Mouse (Mus musculus) induced T-regulatory cell, adult 2 months (primary cell): ENCODE measurements around the gene Cdkn2aipnl.

Experiments used
- DNase-seq: peaks from one replicate; pipeline ENCODE4 v3.0.0-alpha.2; 2012; ENCODE audit warnings: low read depth

Cdkn2aipnl gene

DNA sequence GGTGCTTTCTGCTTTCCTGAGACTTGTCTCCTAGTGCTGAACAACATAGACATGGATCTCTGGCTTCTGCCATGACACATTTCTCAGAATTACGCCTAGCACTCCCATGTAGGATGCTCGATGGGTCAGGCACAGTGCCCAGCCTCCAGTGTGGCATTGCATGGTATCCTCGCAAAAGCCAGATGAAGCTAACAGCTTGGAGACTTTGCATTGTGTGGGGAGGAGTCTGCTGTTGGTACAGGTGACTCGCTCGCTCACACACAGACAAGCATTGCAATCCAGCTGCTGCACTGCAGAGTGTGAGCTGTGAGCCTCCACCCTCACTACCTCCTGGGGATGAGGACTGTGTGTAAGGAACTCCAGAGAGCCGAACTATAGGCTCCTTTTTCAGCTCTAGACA, 21.3 kb upstream of the Cdkn2aipnl start:
- no peak for DNase-seq

DNA sequence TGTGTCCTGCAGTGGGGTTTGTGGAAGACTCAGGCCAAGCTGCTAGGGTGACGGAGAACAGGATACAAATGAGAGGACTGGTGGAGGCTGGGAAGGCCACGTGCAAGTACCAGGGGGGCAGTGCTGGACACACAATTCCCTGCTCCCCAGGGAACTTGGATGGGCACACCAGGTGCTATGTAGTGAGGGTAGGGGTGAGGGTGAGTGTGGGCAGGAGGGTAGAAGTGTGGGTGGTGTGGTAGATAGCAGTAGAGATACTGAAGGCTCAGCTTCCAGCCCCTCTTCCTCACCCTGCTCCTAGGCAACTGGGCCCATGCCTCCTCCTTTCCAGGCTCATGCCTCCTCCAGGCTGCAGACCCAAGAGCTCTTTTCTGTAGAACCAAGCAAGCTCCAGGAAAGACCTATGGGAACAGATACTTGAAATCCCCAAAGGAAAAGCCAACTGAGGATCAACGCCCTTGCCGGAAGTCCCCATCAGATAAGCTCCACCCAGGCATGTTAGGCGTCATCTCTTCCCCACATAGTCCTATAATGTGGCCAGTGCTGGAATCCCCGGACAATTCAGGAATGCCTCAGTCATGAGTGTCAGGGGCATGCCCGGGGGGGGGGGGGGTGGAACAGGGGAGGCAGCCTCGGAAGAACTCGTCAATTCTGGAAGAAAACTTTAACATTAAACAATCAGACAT, 18.2 kb upstream of the Cdkn2aipnl start:
- DNase-seq = peak; percentile 45

DNA sequence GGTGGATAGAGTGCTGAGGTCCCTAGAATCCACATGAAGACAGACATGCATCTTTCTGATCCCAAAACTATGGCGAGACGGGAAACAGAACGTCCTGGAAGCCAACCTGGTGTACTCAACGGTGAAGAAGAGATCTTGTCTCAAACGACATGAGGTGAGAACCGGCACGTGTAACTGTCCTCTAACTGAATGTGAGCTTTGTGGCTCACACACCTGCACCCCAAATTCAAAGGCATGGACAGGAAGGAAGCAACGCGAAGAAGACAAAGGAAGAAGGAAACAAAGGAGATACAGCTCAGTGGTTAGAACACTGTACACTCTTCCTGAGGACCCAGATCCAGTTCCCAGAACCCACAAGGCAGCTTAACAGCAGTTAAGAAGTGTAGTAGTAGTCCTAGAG, 17.5 kb upstream of the Cdkn2aipnl start:
- DNase-seq = peak; percentile 34

DNA sequence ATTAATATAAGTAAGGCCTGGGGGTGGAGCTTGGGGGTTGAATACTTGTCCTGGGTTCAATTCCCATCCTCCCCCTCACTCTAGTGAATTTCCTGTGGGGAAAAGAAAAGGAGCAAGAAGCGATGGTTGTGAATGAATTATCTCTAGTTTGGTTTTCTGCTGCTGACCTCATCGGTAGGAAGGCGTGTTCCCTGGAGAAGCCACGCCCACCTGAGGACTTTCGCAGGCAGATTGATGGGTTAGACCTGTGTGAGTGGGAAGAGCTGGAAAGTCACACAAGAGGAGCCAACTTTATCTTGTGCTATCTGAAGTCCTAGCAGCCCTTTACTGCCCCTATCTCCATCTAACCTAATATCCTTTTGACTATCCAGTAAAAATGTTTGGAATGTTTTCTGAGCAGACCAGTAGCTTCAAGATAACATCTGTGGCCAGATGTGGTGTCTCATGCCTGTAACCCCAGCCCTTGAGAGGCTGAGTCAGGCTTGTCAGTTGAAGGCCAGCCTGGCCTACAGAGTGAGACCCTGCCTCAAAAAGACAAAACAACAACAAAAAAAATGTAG, 15.5 kb upstream of the Cdkn2aipnl start:
- no peak for DNase-seq

DNA sequence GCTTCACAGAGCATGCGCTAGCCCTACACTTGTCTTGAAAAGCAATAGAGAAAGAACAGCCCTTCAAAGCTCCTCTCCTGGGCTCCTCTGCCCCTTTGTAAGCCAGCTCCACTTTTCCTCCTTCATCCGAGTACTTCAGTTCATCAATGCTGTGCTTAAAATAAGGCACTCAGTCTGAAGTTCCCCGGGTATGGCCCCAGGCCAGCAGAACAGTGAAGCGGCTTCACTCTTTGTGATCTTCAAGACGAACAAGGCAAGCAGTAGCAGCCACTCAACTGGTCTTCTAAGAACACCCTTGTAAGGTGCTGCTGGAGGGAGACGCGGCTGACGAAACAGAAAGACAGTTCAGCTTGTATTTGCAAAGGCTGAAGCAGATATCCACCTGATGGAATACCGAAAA, 11.3 kb upstream of the Cdkn2aipnl start:
- no peak for DNase-seq

- DNase-seq = no peak
Measured at GRCm38 (mm10) chr11:51957760-51958159, 9.7 kb upstream of the Cdkn2aipnl start.

- no peak for DNase-seq
Measured at GRCm38 (mm10) chr11:51959511-51959910, 8.0 kb upstream of the Cdkn2aipnl start.

- no peak for DNase-seq
Measured at GRCm38 (mm10) chr11:51960061-51960460, 7.4 kb upstream of the Cdkn2aipnl start.

GRCm38 (mm10) chr11:51960967-51961471, 6.4 kb upstream of the Cdkn2aipnl start:
- no peak for DNase-seq

DNA sequence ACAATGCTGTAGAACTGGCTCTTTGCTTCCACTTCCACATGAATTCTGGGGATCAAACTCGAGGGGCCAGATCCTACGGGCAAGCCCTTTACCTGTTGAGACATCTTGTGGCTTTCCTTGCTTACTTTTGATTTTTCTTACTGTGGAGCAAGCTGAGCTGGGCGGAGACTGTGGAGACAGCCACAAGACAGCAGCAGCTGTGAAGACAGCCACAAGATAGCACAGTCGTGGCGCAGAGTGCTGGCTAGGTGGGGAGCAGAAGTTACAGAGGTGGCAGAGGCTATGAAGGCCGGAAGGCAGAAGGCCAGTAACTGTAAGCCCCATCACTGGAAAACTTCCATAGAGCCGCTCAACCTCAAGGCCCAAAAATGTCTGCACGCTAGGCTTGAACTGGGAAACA, 5.7 kb upstream of the Cdkn2aipnl start:
- no peak for DNase-seq

DNA sequence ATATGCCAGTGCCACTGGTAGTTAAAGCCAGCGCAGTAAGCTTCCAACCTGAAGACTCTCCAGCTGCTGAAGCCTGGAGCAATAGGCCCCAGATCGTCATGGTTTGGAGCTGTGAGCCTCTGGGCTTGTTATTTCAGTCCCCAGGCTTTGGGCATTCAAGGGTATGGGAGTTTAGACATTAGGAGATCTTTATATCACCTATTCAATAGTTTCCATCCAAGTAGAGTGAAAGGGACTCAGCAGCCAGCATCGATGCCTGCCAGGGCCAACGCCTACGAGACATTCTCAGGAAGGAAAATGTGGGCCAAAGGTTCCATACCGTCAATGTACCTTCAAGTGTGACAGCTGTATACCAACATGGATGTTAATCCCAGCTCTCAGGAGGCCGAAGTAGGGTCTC, 5.2 kb upstream of the Cdkn2aipnl start:
- no peak for DNase-seq

DNA sequence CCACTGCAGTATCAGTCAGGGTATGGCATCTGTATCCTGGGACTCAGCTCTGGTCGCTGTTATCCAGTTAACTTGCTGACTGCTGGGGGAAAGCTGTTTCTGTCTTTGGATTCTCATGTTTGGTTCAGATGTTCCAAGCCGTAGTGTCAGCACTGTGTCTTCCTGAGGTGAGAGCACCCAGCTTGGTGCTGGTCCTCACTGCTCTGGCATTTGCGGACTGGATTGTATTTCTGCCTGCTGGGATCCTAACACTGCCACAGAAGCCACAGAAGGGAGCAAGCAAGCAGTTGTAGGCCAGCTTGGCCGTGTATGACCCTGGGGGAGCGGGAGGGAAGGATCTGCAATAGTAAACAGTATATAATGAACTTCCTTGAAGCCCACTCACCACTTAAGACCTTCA, 810 bp upstream of the Cdkn2aipnl start:
- DNase-seq = no peak

GRCm38 (mm10) chr11:51968896-51969295, 1.4 kb downstream of the Cdkn2aipnl start:
- DNase-seq = peak; percentile 83

- peak; percentile 57 for DNase-seq
Measured at GRCm38 (mm10) chr11:51969511-51969910, 2.0 kb downstream of the Cdkn2aipnl start.

GRCm38 (mm10) chr11:51971644-51972043, 4.2 kb downstream of the Cdkn2aipnl start:
- no peak for DNase-seq

DNA sequence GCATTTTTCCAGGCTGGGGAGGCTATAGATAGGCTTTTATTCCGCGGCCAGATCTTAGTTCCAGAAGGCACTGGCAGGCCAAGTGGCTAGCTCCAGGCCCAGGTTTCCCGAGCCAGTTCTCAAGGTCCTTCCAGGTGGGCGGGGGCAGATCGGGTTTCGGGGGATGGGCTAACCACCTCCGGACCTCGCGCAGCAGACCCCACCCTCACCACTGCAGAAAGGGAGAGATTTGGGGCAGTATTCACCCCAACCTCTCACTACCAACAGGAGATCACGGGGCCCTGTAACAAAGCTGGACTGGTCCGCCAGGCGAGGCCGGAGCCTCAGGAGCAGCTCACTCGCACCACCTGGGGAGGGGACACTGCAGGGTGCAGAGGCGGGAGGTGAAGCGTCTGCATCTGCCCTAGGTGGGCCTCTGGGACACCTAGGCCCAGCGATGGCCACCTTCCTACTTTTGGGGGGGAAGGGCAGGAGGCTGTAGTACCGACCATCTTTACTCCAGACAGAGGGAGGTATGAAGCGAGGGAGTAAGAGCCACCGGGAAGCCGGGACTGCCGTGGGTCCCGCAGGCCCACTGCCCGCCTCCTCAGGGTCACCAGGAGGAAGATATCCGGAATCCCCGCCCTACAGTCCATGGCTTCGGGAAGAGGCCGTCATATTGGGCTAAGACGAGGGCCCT, 32.3 kb downstream of the Cdkn2aipnl start:
- DNase-seq = no peak

DNA sequence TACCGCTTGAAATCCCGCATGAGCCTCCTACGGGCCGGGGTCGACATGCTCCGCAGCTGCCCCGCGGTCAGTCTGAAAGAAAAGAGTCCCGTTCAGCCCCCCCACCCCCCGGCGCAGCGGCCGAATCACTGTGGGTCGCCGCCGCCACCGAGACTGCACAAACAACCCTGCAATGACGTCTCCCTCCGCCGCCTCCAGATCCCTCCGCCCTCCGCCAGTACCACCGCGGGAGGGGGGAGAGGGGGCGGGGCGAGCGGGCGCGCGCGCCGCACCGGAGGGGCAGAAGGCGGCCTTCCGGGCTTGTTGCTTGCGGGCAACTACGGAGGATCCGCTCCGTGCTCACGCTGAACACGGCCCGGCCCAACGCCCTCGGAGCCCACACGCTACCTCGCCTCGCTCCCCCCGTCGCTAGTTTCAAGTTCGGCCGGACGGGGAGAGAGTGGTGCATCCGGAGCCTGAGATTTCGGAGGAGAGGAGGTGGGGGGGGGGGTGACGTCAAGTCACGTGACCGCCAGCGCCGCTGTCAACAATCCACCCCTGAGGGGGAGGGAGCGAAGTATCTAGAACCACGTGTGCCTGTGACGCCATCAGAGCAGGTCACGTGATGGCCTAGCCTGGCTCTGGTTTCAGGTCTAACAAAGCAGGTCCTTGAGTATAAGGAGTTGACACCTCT, 33.0 kb downstream of the Cdkn2aipnl start, which contains the start of gene Ube2b:
Ube2b (minus strand) TSS at position 473 of the 673 bp plus-strand sequence.
- peak; percentile 99 for DNase-seq

GRCm38 (mm10) chr11:52001341-52001740, 33.9 kb downstream of the Cdkn2aipnl start:
- no peak for DNase-seq

DNA sequence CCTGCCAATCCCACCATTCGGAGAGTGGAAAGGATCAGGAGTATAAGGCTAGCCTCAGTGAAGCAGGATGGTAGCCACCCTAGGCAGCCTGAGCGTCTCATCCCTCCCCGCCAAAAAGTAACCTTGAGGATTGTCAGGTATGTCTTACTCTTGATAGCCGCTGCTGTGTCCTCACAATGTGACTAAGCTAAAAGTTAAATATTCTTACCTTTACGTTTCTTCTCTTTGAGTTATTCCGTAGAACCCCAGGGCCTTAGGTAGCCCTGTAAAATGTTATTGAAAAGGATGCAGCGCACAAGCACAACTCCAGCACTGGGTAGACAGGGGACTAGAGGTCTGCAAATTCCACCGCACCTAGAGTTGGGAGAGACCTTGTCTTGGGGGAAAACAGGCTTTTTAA, 34.4 kb downstream of the Cdkn2aipnl start:
- DNase-seq = no peak

DNA sequence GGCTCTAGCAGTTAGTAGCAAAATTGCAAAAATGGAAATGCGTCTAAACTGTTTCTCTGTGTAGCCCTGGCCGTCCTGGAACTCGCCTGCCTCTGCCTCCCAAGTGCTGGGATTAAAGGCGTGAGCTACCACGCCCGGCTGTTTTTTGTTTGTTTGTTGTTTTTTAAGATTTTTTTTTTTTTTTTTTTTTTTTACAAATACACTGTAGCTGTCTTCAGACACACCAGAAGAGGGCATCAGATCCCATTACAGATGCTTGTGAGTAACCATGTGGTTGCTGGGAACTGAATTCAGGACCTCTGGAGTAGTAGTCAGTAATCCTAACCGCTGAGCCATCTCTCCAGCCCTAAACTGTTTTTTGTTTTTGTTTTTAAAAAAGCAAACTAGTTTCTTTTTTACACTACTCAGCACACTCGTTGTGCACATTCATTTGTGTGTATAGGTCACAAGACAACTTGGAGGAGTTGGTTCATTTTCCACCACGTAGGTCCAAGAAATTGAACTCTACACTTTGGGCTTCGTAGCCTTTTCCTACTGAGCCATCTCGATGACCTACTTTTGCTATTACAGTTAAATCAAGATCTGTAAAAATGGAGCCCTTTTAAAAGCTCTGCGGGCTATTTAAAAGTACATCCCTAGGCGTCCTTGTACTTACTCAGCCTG, 35.5 kb downstream of the Cdkn2aipnl start:
- peak; percentile 72 for DNase-seq

GRCm38 (mm10) chr11:52003505-52003771, 36.0 kb downstream of the Cdkn2aipnl start:
- DNase-seq = no peak
